Mouse (Mus musculus) embryonic fibroblast, embryonic 13.5 days (primary cell): ENCODE measurements around the gene Aff3. TPM values are rescaled to one million over a fixed set of nuclear protein-coding genes. Genes with fewer than 3 reads are reported as not detected.

Source experiments
- H3K27ac ChIP-seq: 2 replicates; pipeline ENCODE4 v1.5.1; 2012; ENCODE audit warnings: low read length, control low read depth, inconsistent platforms; ENCODE audit not compliant: insufficient read depth
- H3K4me1 ChIP-seq: 2 replicates; pipeline ENCODE4 v1.6.1; 2011; ENCODE audit warnings: low read length; ENCODE audit not compliant: control insufficient read depth, insufficient read depth
- H3K4me3 ChIP-seq: 2 replicates; pipeline ENCODE4 v1.5.1; 2011; ENCODE audit warnings: mild to moderate bottlenecking, control low read depth, low read length; ENCODE audit not compliant: insufficient read depth
- CTCF ChIP-seq: IDR thresholded peaks from 2 replicates; pipeline ENCODE4 v1.5.1; 2011; ENCODE audit warnings: mild to moderate bottlenecking, control low read depth, low read length, moderate library complexity, borderline replicate concordance; ENCODE audit not compliant: insufficient read depth
- POLR2A ChIP-seq: IDR thresholded peaks from 2 replicates; pipeline ENCODE4 v1.6.1; 2011; ENCODE audit warnings: low read depth, mild to moderate bottlenecking, control low read depth, low read length, moderate library complexity
- polyA plus RNA-seq: library from polyadenylated mRNA; stranded (reverse); fragments of >200 nt; gene quantifications from 2 replicates; pipeline ENCODE4 v1.2.4, GENCODE M21; 2011; ENCODE audit warnings: low read depth; ENCODE audit not compliant: missing spikeins, insufficient read length

Gene Aff3
- polyA plus RNA-seq, 1 experiment: 20.0 TPM

GRCm38 (mm10) chr1:38448854-38449253, 215.9 kb downstream of the Aff3 start:
- TF ChIP-seq POLR2A (no peak), CTCF (no peak)
- Histone ChIP-seq H3K4me1 (no peaks in the 10 kb centered on the region), H3K27ac (no peak overlapping the region)

GRCm38 (mm10) chr1:38447581-38447980, 217.2 kb downstream of the Aff3 start:
- TF ChIP-seq CTCF (no peak), POLR2A (no peak)
- Histone ChIP-seq H3K4me1 (no peaks in the 10 kb centered on the region), H3K27ac (no peak overlapping the region), H3K4me3 (no peak overlapping the region)

More at GRCm38 (mm10) chr1:38448854-38449253, 215.9 kb downstream of the Aff3 start:
- no peak overlapping the region for H3K4me3 ChIP-seq

GRCm38 (mm10) chr1:38446152-38446820, 218.5 kb downstream of the Aff3 start:
- H3K4me3 ChIP-seq: no peak overlapping the region
- no peak overlapping the region for H3K27ac ChIP-seq
- TF ChIP-seq CTCF (no peak), POLR2A (no peak)
- H3K4me1 ChIP-seq: no peaks in the 10 kb centered on the region

GRCm38 (mm10) chr1:38442887-38443286, 221.9 kb downstream of the Aff3 start:
- Histone ChIP-seq H3K4me1 (peaks cover 10% of the 10 kb centered on the region), H3K4me3 (no peak overlapping the region), H3K27ac (no peak overlapping the region)
- TF ChIP-seq CTCF: no peak

DNA sequence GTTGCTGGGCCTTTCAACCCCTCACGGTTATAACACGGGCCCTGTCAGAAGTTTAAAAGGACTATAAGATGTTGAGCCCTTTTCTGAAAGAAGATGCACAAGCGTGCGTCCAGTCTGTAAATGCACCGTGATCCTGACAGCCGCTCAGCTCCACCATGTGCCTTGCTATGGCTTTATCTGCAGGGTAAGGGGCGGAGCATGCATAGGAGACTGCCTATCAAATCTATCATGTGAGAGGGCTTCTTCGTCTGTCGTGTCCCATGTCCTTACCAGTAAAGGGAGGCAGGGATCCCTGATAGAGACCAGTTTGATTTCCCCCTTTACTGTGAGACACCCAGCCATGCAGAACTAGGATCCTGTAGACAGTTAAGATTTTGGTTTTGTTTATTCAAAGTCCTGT, 222.3 kb downstream of the Aff3 start:
- no peak for TF ChIP-seq CTCF
- TF ChIP-seq POLR2A: no peak
- Histone ChIP-seq H3K4me3 (no peak overlapping the region), H3K27ac (no peak overlapping the region), H3K4me1 (peaks cover 12% of the 10 kb centered on the region)

GRCm38 (mm10) chr1:38441800-38442199, 223.0 kb downstream of the Aff3 start:
- H3K4me1 ChIP-seq: peaks cover 15% of the 10 kb centered on the region
- no peak overlapping the region for H3K27ac ChIP-seq

DNA sequence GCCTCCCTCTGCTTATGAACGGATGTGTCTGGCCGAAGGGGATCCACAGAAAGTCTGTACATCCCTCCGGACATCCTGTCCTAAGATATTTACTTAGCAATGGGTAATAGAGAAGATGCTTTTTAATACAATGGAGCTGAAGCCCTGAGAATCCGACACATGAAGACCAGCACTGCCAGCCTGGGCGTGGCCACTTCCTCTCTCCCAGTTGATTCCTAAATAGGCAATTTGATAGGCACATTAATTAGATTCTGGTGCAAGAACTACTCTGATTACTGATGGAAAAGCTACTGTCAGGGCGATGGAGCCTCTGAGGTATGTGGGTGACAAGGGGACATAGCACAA, 224.3 kb downstream of the Aff3 start:
- TF ChIP-seq CTCF (no peak), POLR2A (no peak)
- no peak overlapping the region for H3K27ac ChIP-seq
- no peak overlapping the region for H3K4me3 ChIP-seq
- H3K4me1 ChIP-seq: peaks cover 24% of the 10 kb centered on the region

More at GRCm38 (mm10) chr1:38441800-38442199, 223.0 kb downstream of the Aff3 start:
- H3K4me3 ChIP-seq: no peak overlapping the region
- TF ChIP-seq POLR2A: no peak
- no peak for TF ChIP-seq CTCF

DNA sequence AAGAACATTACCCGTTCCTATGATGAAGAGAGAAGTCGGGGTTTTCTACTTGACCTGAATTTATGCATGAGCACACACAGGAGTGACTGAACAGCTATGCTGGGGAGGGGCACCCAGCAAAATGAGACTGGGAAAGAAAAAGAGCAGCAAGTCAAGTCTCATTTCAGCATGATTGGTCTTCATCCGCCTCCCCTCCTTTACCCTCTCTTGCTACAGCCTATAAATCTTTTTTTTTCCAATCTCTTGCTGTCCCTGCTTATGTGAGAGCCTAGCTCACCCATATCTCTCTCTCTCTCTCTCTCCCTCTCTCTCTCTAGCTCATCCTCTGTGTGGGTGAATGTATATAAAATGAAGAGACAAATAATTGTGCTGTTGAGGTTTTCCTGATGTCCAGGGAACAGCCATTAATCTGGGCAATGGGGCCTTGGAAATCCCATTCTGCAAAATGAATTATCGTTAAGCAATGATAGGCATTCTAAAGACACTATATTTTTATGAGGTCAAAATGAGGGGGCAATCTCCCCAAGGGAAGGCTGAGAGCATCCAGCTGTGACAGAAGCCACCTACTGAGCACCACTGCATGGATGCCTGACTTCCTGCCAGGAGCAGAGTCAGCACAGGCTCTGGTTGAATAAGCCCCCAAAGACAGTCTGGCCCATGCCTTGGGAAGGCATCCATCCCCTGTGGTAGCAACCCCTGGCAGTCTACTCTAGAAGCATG, 224.8 kb downstream of the Aff3 start:
- Histone ChIP-seq H3K4me3 (no peak overlapping the region), H3K27ac (no peak overlapping the region), H3K4me1 (peaks cover 24% of the 10 kb centered on the region)
- TF ChIP-seq CTCF: no peak
- TF ChIP-seq POLR2A: no peak

- TF ChIP-seq POLR2A (no peak), CTCF (no peak)
- H3K4me1 ChIP-seq: peaks cover 24% of the 10 kb centered on the region
- no peak overlapping the region for H3K27ac ChIP-seq
- H3K4me3 ChIP-seq: no peak overlapping the region
These were observed 226.3 kb downstream of the Aff3 start for GRCm38 (mm10) chr1:38438447-38438846.

DNA sequence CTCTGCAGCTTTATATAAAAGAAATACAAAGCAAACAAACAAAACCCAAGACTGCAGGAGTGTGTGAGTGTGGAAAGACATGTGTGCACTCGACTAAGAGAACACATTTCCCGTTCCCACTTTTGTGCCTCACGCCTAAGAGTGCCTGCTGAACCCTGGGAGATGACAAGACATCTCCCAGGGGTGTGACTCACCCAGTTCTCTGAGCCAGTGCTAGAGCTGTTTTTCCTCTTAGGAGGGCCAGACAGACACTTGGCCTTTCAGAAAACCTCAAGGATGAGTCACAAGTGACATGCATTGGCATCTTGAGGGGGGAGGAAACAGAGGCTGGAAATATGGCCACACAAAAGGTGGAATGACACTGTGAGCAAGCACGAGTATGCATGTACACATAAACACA, 227.1 kb downstream of the Aff3 start:
- TF ChIP-seq CTCF: no peak
- TF ChIP-seq POLR2A: no peak
- H3K4me1 ChIP-seq: peaks cover 24% of the 10 kb centered on the region

More for the DNA sequence above, 227.1 kb downstream of the Aff3 start:
- Histone ChIP-seq H3K27ac (no peak overlapping the region), H3K4me3 (no peak overlapping the region)
